Mouse (Mus musculus) spleen, embryonic (tissue): ENCODE data around the gene Ptprc.

ENCODE experiments used
- CTCF ChIA-PET: fragments of 350-600 bp; sonication (Branson Sonifier 250); formaldehyde crosslinking; loops from one replicate; lab custom pipeline; 2022; lab: Charles Lee

Ptprc gene

GRCm38 (mm10) chr1:138080308-138080707, 95.2 kb downstream of the Ptprc start:
- CTCF ChIA-PET, result no interaction called here

- CTCF ChIA-PET, result interaction anchor here (0.5 to 0.6 kb wide), 2 partner anchors 1306 to 1506 kb away, joined by 3 to 4 read pairs; no protein-coding TSS in a partner anchor
These were observed 131.1 kb downstream of the Ptprc start for GRCm38 (mm10) chr1:138044196-138044945.

GRCm38 (mm10) chr1:138040556-138040955, 135.0 kb downstream of the Ptprc start:
- CTCF ChIA-PET, result no interaction called here

- CTCF ChIA-PET, result no interaction called here
These were observed 136.3 kb downstream of the Ptprc start for GRCm38 (mm10) chr1:138039201-138039600.

- CTCF ChIA-PET, result no interaction called here
These were observed 138.0 kb downstream of the Ptprc start for GRCm38 (mm10) chr1:138037484-138037883.

- CTCF ChIA-PET, result no interaction called here
These were observed 145.9 kb downstream of the Ptprc start for GRCm38 (mm10) chr1:138029649-138030048.

GRCm38 (mm10) chr1:138025298-138025697, 150.2 kb downstream of the Ptprc start:
- CTCF ChIA-PET, result interaction anchor here (0.7 kb wide), 1 partner anchor 20 kb away, joined by 3 read pairs; no protein-coding TSS in a partner anchor

- CTCF ChIA-PET, result no interaction called here
These were observed 151.9 kb downstream of the Ptprc start for GRCm38 (mm10) chr1:138023601-138024000.

- CTCF ChIA-PET, result no interaction called here
These were observed 152.6 kb downstream of the Ptprc start for GRCm38 (mm10) chr1:138022918-138023295.

GRCm38 (mm10) chr1:138021962-138022917, 153.3 kb downstream of the Ptprc start:
- CTCF ChIA-PET, result no interaction called here
